Mouse (Mus musculus) heart, postnatal 14 days (tissue): ENCODE data around the gene Mb. TPM values are rescaled to one million over a fixed set of nuclear protein-coding genes. Genes with fewer than 3 reads are reported as not detected.

ENCODE experiments used
- DNase-seq, 2 experiments: peaks; one replicate each; pipeline ENCODE4 v3.0.0; 2021 to 2022
- intact Hi-C: fragments of 180-260 bp; cut with DNase I; formaldehyde crosslinking; loops from one replicate; pipeline ENCODE4 v1.15.1; 2025
- total RNA-seq, 2 experiments: library from RNA; stranded (reverse); gene quantifications; 2 replicates each; pipeline ENCODE4 v1.2.3; 2021

Gene Mb
- total RNA-seq, 2 experiments from 2014 or later, result 12,884 to 13,789 TPM

DNA sequence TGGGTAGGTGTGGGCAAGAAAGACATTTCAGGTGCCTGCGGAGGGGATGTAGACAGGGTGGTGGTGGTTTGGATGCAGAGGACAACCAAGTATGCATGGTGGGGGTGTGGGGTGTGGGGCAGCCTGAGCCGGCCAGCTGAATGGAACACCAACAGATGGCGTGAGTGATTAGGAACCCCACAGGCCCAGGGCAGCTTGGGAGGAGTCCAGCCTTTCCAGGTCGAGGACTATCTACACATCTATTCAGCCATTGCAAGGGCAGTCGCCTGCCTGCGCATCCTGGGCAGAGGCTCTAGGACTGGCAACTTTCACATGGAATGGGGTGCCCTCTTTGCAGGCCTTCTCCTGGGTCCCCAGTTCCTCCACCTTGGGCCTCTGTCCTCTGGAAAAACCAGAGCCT lies 15.9 kb downstream of the Mb start:
- intact Hi-C loops, result loop anchor here (5.0 kb wide), 1 partner anchor 183 kb away; no protein-coding TSS in a partner anchor
- DNase-seq, result no peak

DNA sequence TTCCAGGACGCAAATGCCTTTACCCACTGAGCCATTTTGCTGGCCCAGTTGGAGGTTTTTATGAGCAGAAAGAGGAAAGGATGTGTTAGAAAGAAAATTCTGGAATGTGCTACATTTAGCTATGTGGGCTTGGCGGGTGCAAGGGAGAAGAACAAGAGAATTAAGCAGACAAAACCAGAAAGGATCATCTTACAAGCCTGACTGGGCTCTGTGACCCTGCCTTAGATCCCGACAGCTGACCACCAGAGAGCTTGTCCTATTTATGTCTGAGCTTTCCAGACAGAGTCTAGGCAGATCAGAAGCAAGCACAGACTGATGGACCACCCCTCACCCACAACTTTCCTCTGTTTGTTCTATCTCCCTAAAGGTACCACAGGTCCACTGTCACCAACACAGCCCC lies 19.2 kb downstream of the Mb start:
- intact Hi-C loops, result loop anchor here (5.0 kb wide), 1 partner anchor 186 kb away; no protein-coding TSS in a partner anchor
- no peak for DNase-seq

DNA sequence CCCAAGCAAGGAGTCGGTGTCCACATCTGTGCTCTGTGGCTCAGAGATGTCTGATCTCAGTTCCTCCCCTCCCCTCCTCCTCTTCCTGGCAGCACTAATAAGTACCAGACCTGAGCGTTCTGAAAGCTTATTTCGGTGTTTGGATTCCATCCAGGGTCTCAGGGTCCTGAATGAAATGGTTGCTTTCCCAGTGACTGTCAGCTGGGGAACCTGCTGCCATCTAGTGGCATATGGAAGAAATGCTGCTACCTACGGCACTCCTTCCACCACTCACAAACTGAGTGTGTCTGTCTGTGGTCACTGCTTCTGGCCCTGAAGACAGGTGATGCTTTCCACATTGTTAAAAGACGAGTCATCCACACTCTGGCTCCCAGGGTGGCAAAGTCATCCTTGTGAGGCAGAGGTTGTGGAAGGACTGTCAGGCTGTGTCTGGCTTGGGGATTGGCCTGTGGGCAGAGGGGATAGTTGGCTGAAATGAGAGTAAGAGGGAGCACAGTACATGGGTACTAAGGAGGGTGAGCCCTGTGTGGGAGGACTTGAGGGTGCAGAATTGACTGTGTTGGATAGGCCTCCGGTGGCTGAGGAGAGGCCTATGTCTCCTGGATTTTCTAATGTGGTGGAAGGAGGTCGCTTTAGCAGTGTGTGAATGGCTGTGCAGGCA lies 21.0 kb downstream of the Mb start:
- DNase-seq, result peak; percentile 64 to 79

DNA sequence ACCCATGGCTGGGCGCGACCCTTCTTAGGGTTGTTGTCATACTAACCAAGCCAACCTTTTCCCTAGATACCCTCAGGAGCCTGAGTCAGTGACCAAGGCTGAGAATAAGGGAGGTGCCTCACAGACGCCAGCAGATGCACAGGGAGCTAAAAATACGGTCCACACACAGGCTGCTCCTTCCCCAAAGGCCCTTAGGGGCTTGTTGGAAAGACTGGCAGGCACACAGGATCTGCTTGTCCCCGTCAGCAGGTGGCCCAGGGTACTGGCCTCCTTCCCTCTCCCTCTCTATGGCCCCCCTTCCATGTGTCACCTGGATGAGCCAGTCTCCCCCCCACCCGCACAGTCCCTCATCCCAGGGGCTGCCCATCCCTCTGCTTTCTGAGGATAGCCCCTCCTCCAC lies 22.8 kb downstream of the Mb start:
- peak; percentile 36 to 46 for DNase-seq
- intact Hi-C loops, result loop anchor here (5.0 kb wide), 1 partner anchor 55 kb away; no protein-coding TSS in a partner anchor

More for the DNA sequence above, 21.0 kb downstream of the Mb start:
- intact Hi-C loops, result loop anchor here (5.0 kb wide), 1 partner anchor 57 kb away; no protein-coding TSS in a partner anchor

DNA sequence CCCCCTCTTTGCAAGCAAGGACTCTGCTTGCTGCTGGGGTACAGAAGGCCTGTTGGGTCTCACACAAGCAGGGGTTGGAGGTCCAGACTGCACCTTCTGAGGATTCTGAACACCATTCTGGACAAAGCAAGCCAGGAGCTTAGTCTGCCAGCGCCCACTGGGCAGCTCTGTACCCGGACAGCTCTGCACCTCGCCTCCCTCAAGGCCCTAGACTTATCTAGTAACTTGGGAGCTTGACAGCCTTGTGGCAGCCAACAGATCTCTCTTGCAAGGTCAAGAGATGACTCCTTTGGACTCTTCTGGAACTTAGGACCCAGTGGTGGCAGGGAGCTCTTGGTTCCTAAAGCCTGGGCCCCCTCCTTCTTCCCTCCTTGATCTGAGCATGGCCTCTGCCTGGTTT lies 23.4 kb downstream of the Mb start:
- DNase-seq, result peak in 1 of 2 experiments; percentile 16
- intact Hi-C loops, result loop anchor here (5.0 kb wide), 1 partner anchor 55 kb away; no protein-coding TSS in a partner anchor

DNA sequence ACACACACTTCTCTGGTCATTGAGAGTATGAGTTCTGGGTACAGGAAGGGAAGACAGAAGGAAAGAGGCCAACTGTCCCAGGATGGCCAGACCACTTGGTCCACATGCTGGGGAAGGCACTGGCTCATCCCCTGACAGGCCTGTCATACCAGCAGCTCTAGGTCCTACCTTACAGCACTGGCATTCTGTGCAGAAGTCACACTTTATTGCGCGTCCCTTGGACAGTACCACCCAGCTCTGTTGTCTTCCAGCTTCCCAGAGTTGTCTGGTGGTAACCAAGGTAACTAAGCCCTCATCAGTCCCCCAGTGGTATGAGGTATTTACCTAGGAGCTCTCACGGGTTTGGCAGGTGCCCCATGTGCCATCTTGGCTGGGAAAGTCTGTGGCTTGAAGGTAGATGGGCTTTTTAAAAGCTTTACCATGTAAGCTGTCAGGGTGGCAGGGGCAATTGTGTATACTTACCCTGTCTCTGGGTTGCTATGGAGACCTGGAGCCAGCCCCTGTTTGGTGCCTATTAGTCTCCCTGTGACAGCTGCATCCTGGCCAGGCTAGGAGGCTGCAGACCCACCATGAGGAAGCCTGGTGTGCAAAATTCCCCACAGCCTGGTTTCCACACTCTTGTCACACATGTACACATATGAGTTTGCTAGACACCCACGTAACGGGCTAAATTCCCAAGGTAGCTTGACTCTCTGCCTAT lies 24.4 kb downstream of the Mb start:
- intact Hi-C loops, result loop anchor here (5.0 kb wide), 1 partner anchor 54 kb away; no protein-coding TSS in a partner anchor
- DNase-seq, result no peak

DNA sequence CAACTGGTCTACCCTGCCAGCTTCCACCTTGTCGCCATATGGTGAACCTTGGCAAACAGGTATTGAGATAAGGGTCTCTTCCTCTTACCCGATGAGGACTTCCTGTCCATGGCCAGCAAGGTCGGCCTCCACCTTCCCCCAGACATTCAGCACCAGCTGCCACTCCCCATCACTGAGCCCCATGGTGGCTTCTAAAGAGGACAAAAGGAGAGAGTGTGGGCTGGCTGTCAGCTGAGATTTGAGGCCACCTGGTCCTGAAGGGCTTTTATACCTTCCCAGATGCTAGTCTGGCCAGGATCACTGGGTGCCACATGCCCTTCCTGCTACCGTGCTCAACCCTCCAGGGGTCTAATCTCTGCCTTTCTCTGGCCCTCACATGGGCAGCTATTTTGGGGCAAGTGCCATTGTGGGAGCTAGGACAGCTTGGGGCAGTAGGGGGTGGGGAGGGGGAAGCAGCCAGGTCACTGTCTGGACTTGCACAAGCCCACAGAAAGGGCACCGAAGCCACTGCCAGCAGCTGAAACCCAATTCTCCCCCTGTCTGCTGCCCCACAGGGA lies 28.0 kb downstream of the Mb start:
- intact Hi-C loops, result no loop called here
- DNase-seq, result peak; percentile 64 to 68

DNA sequence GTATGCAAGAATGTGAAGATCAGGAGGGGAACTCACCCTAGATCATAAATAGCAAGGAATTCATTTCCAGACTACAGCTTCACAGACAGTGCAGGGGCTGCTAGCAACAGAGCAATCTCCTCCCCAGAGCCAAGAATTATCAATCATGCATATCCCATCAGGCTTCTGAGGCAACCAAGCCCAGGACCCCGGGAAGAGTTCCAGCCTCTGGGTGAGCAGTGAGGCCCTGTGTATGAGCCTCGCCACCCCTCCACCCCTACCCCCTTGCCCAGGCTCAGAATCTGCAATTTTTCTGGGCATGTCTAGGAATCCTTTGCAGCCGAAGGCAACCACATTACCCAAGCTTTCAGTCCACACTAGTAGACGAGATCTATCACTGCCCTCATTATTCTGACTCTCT lies 28.6 kb downstream of the Mb start:
- intact Hi-C loops, result no loop called here
- no peak for DNase-seq

DNA sequence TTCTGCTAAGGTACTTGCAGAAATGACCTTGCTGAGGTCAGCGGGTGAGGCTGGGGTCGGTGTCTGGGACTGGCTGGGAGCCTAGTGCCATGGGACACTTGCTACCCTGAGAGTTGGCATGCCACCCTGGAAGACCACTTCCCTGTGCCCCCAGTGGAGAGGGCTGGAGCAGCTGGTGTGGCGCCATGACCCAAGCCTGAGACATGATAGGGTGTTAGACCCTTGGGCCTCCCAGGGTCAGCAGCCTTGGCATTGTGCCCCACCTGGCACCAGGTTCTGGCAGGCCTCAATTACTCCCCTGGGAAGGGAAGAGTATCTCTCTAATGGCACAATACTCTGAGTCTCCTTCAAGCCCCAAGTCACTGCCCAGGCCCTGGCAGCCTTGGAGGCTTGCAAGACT lies 29.4 kb downstream of the Mb start:
- DNase-seq, result peak; percentile 59 to 78
- intact Hi-C loops, result no loop called here

DNA sequence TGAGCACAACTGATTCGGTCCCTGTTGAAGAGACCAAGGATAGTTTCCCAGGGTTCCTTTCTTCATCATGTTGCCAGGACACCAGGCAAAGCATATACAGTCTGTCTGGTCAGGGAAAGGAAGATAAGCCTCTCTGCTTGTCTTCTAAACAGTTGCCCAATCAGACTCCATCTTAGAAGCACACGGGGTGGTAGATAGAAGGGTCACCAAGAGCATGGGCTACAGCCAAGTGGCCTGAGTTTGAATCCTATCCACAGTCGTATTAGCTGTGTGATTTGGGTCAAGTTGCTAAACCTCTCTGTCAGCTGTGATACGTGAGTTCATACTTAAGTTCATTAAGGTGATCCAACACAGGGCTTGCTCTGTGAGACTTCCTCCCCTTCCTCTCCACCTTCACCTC lies 30.3 kb downstream of the Mb start:
- intact Hi-C loops, result no loop called here
- DNase-seq, result no peak

DNA sequence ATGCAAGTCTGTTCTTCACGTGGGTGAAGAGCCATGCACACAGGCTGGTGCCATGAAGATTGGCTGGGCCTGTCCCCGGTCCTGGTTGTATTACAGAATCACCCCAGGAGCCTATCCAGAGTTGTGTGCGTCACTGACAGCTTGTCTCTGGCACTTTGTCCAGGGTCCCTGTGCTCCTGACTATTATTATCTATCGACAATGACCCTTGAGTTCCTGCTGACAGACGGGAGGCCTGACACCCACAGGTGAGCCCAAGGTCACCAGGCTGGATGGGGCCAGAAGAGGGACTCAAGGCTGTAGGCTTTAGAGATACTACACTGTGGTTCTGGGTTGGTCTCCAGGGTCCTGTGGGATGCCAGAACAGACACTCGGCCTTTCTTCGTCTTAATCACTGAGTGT lies 30.9 kb downstream of the Mb start:
- DNase-seq, result peak; percentile 49 to 67
- intact Hi-C loops, result no loop called here

DNA sequence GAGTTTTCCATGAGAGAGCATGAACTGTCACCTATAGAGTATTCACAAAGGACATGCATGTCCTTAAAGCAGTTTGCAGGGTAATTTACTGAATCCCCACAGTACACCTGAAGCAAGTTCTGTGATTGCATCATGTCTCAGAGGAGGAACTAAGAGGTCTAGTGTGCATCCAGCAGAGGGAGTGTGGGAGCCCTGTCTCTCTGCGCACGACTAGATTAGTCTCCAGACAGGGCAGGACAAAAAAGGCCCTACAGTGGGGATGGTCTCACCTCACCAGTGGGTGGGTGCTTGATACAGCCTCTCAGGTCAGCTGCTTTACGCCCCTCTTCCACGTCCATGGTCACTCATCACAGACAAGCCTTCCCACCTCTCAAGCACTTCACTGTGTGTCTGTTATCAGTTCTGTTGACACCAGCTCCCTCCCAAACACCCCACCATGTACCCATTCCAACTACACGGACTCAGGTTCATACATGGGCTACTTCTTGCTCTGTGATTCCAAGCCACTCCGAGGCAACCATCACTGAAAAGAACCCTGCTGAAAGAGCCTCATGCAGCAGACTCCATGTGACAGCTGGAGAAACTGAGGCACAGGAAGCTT lies 31.6 kb downstream of the Mb start:
- intact Hi-C loops, result no loop called here
- peak in 1 of 2 experiments; percentile 63 for DNase-seq

DNA sequence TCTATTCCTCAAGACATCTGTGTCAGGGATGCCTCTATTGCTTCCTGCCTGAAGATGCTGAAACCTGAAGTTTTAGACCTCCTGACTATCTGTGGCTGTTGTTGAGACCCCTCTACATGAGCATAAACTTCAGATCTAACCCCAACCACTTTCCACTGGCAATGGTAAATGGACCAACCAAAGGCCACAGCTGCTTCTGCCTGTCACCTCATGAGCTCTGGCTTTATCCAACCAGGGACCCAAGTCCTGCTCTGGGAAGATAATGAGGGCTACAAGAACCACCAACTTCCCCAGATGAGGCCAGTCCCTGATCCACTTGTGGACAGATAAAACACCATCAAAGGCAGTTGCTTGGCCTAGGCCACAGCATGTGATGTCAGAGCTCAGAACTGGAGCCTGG lies 32.6 kb downstream of the Mb start:
- intact Hi-C loops, result no loop called here
- no peak for DNase-seq

DNA sequence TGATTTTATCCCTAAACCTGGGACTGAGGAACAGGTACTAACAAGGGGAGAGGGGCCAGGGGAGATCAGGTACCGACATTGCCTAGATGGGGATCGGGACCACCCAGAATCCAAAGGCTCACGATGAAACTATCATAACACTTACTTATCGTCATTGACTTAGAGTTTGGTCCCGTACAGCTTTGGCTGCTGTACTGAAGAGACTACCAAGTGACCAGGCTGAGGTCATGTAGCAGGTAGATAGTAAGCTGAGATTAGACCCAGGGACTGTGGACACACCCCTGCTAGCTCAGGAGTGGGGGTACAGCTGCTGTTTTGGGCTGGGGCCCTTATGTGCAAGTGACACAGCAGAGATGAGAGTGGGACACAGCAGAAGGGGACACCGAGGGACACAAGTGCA lies 34.0 kb downstream of the Mb start:
- intact Hi-C loops, result no loop called here
- no peak for DNase-seq

DNA sequence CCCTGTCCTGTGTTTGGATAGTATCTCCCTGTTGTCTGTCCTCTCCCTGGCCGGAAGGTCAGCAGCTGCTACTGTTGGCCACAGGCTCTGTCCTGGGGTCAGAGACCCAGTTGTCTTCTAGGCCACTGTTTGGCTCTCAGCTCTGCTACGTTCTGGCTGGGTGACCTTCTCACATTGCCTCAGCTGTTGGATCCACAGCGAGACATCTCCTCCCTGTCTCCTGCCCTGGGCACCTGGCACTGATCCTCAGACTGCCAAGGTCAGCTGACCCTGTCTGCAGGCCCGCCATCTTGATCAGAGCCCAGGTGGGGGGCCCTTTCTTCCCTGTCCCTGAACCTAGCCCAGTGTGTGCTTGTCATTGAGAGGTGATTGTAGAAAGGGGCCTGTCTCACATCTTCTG lies 35.5 kb downstream of the Mb start:
- peak; percentile 63 to 72 for DNase-seq
- intact Hi-C loops, result no loop called here

DNA sequence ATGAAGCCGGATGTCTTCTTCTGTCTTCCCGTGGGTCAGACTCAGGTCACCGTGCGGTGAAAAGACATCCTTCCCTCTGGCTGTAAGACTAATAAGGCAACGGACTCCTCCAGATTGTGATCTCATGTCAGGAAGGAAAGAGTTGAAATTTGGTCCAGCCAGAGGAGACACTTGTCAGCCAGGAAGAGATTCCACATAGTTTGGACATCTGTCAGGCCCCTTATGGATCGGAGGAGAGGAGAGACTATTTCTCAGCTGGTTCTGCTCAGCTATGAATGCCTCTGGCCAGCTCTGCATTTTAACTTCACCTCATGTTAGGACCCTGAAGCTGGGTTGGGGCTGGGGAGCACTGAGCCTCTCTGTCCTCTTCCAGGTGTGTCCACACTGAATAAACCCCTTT lies 36.0 kb downstream of the Mb start:
- no peak for DNase-seq
- intact Hi-C loops, result no loop called here

DNA sequence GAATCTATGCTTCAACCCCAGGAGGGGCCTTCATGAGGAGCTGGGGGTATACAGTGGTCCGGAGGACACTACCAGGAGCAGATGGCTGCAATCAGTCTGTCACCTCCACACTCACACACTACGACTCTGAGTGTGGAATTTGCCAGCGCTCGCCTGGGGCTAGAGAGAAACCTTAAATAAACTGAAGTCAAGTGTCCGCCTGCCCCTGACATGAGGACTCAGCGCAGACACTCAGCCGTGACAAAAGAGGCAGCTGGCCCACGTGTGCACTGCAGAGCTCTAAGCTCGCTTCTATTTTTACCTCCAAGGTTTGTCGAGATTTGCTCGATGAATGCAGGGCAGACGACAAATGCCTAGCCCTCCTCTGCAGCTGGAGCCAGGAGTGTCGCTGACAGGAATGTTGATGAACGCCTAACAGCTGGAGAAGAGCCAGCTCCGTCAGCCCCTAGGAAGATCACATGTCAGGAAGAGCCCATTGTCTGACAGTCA lies 36.7 kb downstream of the Mb start:
- DNase-seq, result peak; percentile 67 to 84
- intact Hi-C loops, result no loop called here

DNA sequence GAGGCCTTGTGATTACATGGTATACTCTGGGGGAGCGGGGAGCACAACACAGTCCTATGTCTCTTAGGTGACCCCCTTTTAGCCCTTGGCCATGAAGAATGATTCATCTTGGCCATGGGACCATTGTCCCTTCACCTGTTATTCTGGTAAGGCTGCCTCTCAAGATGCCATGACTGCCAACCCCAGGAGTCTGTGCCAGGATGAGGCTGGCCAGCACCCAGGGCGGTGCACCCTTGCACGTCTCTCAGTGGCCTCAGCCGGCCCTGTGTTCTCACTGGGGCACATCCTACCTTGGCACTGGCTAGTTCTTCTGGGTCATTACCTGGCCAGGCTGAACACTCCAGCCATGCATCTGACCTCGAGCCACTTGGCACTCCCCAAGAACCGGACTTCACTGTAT lies 41.6 kb downstream of the Mb start:
- peak; percentile 73 to 74 for DNase-seq
- intact Hi-C loops, result loop anchor here (5.0 kb wide), 1 partner anchor 37 kb away; no protein-coding TSS in a partner anchor

DNA sequence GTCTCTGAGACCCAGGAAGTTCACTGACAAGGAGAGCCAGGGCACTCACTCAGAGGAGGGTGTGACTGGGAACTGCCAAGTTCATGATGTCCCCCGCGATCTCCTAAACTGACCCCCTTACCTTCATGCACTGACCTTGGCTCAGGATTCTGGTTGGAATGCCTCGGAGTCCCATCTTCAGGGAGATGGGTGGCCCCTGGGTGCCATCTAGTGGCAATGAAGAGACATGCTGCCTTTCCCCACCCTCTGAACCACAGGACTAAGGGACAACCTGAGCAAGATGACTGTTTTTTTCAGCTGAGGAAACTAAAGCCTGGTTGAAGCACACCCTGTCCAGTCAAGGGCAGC lies 46.6 kb downstream of the Mb start:
- intact Hi-C loops, result loop anchor here (5.0 kb wide), 1 partner anchor 47 kb away; no protein-coding TSS in a partner anchor
- DNase-seq, result peak; percentile 59 to 73

DNA sequence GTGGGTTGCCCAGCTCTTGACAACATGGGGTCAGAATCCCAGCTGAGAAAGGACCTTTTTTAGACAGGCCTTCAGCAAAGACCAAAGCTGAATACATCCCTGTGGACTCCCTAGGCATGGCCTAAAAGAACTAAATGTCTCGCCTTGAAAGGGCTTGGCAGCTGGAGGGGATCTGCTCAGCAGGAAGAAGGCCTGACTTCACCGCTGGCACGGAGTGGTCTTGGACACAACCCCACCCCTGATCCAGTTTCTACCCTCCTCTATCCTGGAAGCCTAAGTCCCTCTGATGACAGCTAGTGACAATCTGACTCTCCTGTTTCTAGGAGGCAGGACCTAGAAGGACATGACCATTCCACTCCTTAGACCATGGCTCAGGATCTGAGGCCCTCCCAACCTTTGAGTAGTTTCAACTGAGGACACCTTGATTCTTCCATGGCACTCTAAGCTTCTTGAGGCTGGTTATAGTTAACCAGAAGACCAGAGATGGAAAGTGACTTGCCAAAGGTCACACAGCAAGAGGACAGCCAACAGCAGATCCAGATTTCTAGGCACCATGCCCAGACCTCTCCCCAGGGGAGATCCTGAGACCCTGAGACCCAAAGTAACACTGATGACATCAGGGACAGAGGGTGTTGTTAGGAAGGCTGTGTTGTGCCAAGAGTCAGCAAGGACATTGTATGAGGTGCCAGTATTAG lies 47.1 kb downstream of the Mb start:
- DNase-seq, result peak in 1 of 2 experiments; percentile 26
- intact Hi-C loops, result loop anchor here (5.0 kb wide), 1 partner anchor 46 kb away; no protein-coding TSS in a partner anchor
